ENCODE assay signal across 8 mouse cellular contexts in genomic region chr2:71366618-71367124, GRCm38 (mm10). TPM values are rescaled to one million over a fixed set of nuclear protein-coding genes. Genes with fewer than 3 reads are reported as not detected.
DNase-seq lines count a peak whose midpoint lies in the region; ATAC-seq and TF ChIP-seq lines count a peak whose summit lies in the region.

No protein-coding gene starts in this region.

- no peaks in the 10 kb centered on the region for H3K9me3 ChIP-seq in hindbrain, embryonic 11.5 days (ENCODE audit: control insufficient read depth, low read length)

- H3K79me2 ChIP-seq in macrophage (ENCODE audit: inconsistent target) = peaks cover 39% of the 10 kb centered on the region; the same call in 1 of the 2 replicates

- peak overlapping the region; percentile 54 for H3K9ac ChIP-seq in hindbrain, embryonic 11.5 days (ENCODE audit: low read depth, low read length)

- H3K4me2 ChIP-seq in hindbrain, embryonic 11.5 days (replicated peaks; ENCODE audit: low read depth, low read length) = peak overlapping the region; percentile 51

- H3K27ac ChIP-seq in hindbrain, embryonic 11.5 days (ENCODE audit: low read depth, low read length) = no peak overlapping the region
- peak overlapping the region; percentile 49 for H3K27ac ChIP-seq in macrophage

- H3K4me1 ChIP-seq in hindbrain, embryonic 11.5 days (replicated peaks; ENCODE audit: control insufficient read depth, insufficient read depth, low read length) = 0 out of 2 replicates have a peak, but pooled peaks cover 2% of the 10 kb centered on the region

- no peak for TF ChIP-seq POLR2A in brain, embryonic 14.5 days (IDR thresholded peaks at IDR 0.05; ENCODE audit: borderline replicate concordance, extremely low read depth, insufficient read depth, insufficient read length, poor library complexity, severe bottlenecking)

- H3K36me3 ChIP-seq in hindbrain, embryonic 11.5 days (ENCODE audit: control insufficient read depth, insufficient read depth, low read length) = no peaks in the 10 kb centered on the region
- 0 out of 2 replicates have a peak, but pooled peaks cover 6% of the 10 kb centered on the region for H3K36me3 ChIP-seq in macrophage (ENCODE audit: inconsistent target)

- no peak for ATAC-seq in hindbrain, embryonic 11.5 days (ENCODE audit: low FRiP score)

- peak overlapping the region; percentile 51 for H3K4me3 ChIP-seq in hindbrain, embryonic 11.5 days (ENCODE audit: low read depth, low read length)
- peak overlapping the region; percentile 97 for H3K4me3 ChIP-seq in macrophage (ENCODE audit: inconsistent target)

- no peak for TF ChIP-seq CTCF in brain, embryonic 14.5 days (IDR thresholded peaks at IDR 0.05; ENCODE audit: borderline replicate concordance, extremely low read depth, insufficient read depth, insufficient read length)

- peak; percentile 16 to 34 for DNase-seq in left cerebral cortex, postnatal 25 days (ENCODE audit: low spot score in 2 of 2)
- DNase-seq in left cerebral cortex, postnatal 4 days = no peak
- DNase-seq in brain, embryonic 14.5 days (ENCODE audit: low read depth) = peak; percentile 49
- no peak for DNase-seq in hindbrain, embryonic 11.5 days (ENCODE audit: low spot score)
- no peak for DNase-seq in right cerebral cortex, adult 18-20 months
- no peak for DNase-seq in spleen, postnatal 14 days (ENCODE audit: low spot score in 2 of 2)
- DNase-seq in frontal cortex, postnatal 14 days (ENCODE audit: low spot score in 2 of 2) = no peak

- 30% methylated on average over 9 of the region's 9 CpGs for WGBS in hindbrain, embryonic 11.5 days
- 3% methylated on average over 9 of the region's 9 CpGs for WGBS in macrophage (ENCODE audit: missing documents)

- H3K27me3 ChIP-seq in hindbrain, embryonic 11.5 days (ENCODE audit: control insufficient read depth, insufficient read depth, low read length) = no peaks in the 10 kb centered on the region

- intact Hi-C loops in left cerebral cortex, postnatal 25 days (cut with DNase I) = no loop called here
- intact Hi-C loops in left cerebral cortex, postnatal 4 days (cut with DNase I) = no loop called here

RNA-seq across cellular contexts. Expression of gene Slc25a12, which starts 0.9 kb away (rescaled TPM):
- total RNA-seq in left cerebral cortex, postnatal 25 days (2021) = 100 to 1,000 TPM; 147 to 160 TPM
- 100 to 1,000 TPM; 117 to 121 TPM for total RNA-seq in left cerebral cortex, postnatal 4 days (2021)
- polyA plus RNA-seq in brain, embryonic 14.5 days (2012; rRNA removed) = 65.5 and 73.7 TPM in 2 replicates
- polyA plus RNA-seq in hindbrain, embryonic 11.5 days (2014; fragmentation: Nextera tagmentation; extraction: Ambion mirVana) = 39.7 and 41.5 TPM in 2 replicates
- total RNA-seq in macrophage (2018; cell fraction: chromatin; rRNA removed) = 100 to 1,000 TPM in 10 of 26 experiments, 10 to 100 TPM in 16; 23.6 to 142 (median 66.7) TPM
- total RNA-seq in macrophage (2018; cell fraction: cytosol; rRNA removed) = 10 to 100 TPM; 18.0 to 48.7 (median 28.9) TPM
- total RNA-seq in macrophage (2018; cell fraction: nucleus; rRNA removed) = 10 to 100 TPM; 15.1 to 90.9 (median 43.4) TPM
- polyA plus RNA-seq in macrophage (2018) = 20.9 to 38.7 TPM (median 26.8 TPM) in 3 replicates

RNA-seq across cellular contexts. Expression of gene Hat1, which starts 22.1 kb away (rescaled TPM):
- 10 to 100 TPM; 16.8 to 18.1 TPM for total RNA-seq in left cerebral cortex, postnatal 25 days (2021)
- 10 to 100 TPM; 19.2 to 23.1 TPM for total RNA-seq in left cerebral cortex, postnatal 4 days (2021)
- polyA plus RNA-seq in brain, embryonic 14.5 days (2012; rRNA removed) = 35.6 and 50.3 TPM in 2 replicates
- 161 and 166 TPM in 2 replicates for polyA plus RNA-seq in hindbrain, embryonic 11.5 days (2014; fragmentation: Nextera tagmentation; extraction: Ambion mirVana)
- total RNA-seq in macrophage (2018; cell fraction: chromatin; rRNA removed) = 10 to 100 TPM; 23.0 to 85.1 (median 46.9) TPM
- total RNA-seq in macrophage (2018; cell fraction: cytosol; rRNA removed) = 10 to 100 TPM; 30.5 to 81.7 (median 57.6) TPM
- 10 to 100 TPM; 21.8 to 73.4 (median 48.9) TPM for total RNA-seq in macrophage (2018; cell fraction: nucleus; rRNA removed)
- polyA plus RNA-seq in macrophage (2018) = 34.4 to 91.9 TPM (median 56.0 TPM) in 3 replicates

Comparison
In these comparisons a context has a peak if more than half of its experiments do, and no peak if none do; other contexts are left out.
1. DNase-seq: peak in left cerebral cortex, postnatal 25 days (2 of 2) and brain, embryonic 14.5 days (single experiment); none in left cerebral cortex, postnatal 4 days (single experiment), hindbrain, embryonic 11.5 days (single experiment), right cerebral cortex, adult 18-20 months (single experiment), spleen, postnatal 14 days (0 of 2) and frontal cortex, postnatal 14 days (0 of 2).